ENCODE assay signal across 23 mouse cellular contexts in genomic region chr5:125195142-125195541, GRCm38 (mm10). TPM values are rescaled to one million over a fixed set of nuclear protein-coding genes. Genes with fewer than 3 reads are reported as not detected.
DNase-seq lines count a peak whose midpoint lies in the region; ATAC-seq and TF ChIP-seq lines count a peak whose summit lies in the region.
"Had no signal": no experiment of that assay in that cellular context is flagged by ENCODE, and none has a peak within 500 bp of the region (broad histone marks: within the 10 kb centered on the region; RNA-seq: fewer than 3 reads in every experiment).

No protein-coding gene starts in this region.

- H3K4me1 ChIP-seq in forebrain, embryonic 13.5 days = peaks cover 13% of the 10 kb centered on the region
- peaks cover 10% of the 10 kb centered on the region for H3K4me1 ChIP-seq in forebrain, embryonic 12.5 days
- H3K4me1 ChIP-seq in ES-Bruce4 (ENCODE audit: control insufficient read depth, insufficient read depth, low read length) = peaks cover 14% of the 10 kb centered on the region
- H3K4me1 ChIP-seq in stomach, embryonic 16.5 days (ENCODE audit: control insufficient read depth, insufficient read depth, low read length) = 0 out of 2 replicates have a peak, but pooled peaks cover 5% of the 10 kb centered on the region
- H3K4me1 ChIP-seq: liver, embryonic 12.5 days had no signal

- no peak overlapping the region for H3K27ac ChIP-seq in forebrain, embryonic 13.5 days
- no peak overlapping the region for H3K27ac ChIP-seq in forebrain, embryonic 12.5 days
- H3K27ac ChIP-seq in left cerebral cortex, adult 2 months = no peak overlapping the region
- 0 out of 2 replicates have a peak overlapping the region, but pooled peaks have one; percentile 30 for H3K27ac ChIP-seq in ES-Bruce4 (ENCODE audit: insufficient read depth, low read length)
- peak overlapping the region; percentile 46; the same call in 1 of the 2 replicates for H3K27ac ChIP-seq in stomach, embryonic 16.5 days (ENCODE audit: low read length)
- H3K27ac ChIP-seq: forebrain, embryonic 10.5 days; heart, embryonic 10.5 days; layer of hippocampus, adult 2 months; limb, embryonic 13.5 days; liver, embryonic 12.5 days; midbrain, embryonic 10.5 days had no signal

- TF ChIP-seq CTCF in left cerebral cortex, adult 2 months (IDR thresholded peaks at IDR 0.05) = no peak
- TF ChIP-seq CTCF in ES-Bruce4 (IDR thresholded peaks at IDR 0.05; ENCODE audit: low read depth, low read length) = no peak

- H3K36me3 ChIP-seq in forebrain, embryonic 13.5 days (ENCODE audit: poor library complexity, severe bottlenecking) = no peaks in the 10 kb centered on the region
- H3K36me3 ChIP-seq in forebrain, embryonic 12.5 days (replicated peaks) = no peaks in the 10 kb centered on the region
- H3K36me3 ChIP-seq in ES-Bruce4 (ENCODE audit: control insufficient read depth, insufficient read depth, low read length, poor library complexity, severe bottlenecking) = no peaks in the 10 kb centered on the region
- no peaks in the 10 kb centered on the region for H3K36me3 ChIP-seq in stomach, embryonic 16.5 days (ENCODE audit: control insufficient read depth, insufficient read depth, low read length)
- H3K36me3 ChIP-seq: forebrain, embryonic 10.5 days; heart, embryonic 10.5 days; limb, embryonic 13.5 days; liver, embryonic 12.5 days; midbrain, embryonic 10.5 days had no signal

- 59% methylated on average over 3 of the region's 3 CpGs for WGBS in forebrain, embryonic 13.5 days
- WGBS in forebrain, embryonic 12.5 days = 64% methylated on average over 3 of the region's 3 CpGs
- 49% methylated on average over 3 of the region's 3 CpGs for WGBS in stomach, embryonic 16.5 days

- intact Hi-C loops in left cerebral cortex, postnatal 4 days (cut with DNase I) = no loop called here
- intact Hi-C loops in left cerebral cortex, adult 2 months (cut with DNase I) = no loop called here

- H3K9ac ChIP-seq in forebrain, embryonic 13.5 days = no peak overlapping the region
- H3K9ac ChIP-seq in forebrain, embryonic 12.5 days = no peak overlapping the region
- H3K9ac ChIP-seq in ES-Bruce4 (ENCODE audit: low read depth, poor library complexity, severe bottlenecking) = no peak overlapping the region
- no peak overlapping the region for H3K9ac ChIP-seq in stomach, embryonic 16.5 days (ENCODE audit: low read length)
- H3K9ac ChIP-seq: limb, embryonic 13.5 days; liver, embryonic 12.5 days had no signal

- H3K4me2 ChIP-seq in forebrain, embryonic 13.5 days = no peak overlapping the region
- H3K4me2 ChIP-seq in forebrain, embryonic 12.5 days = no peak overlapping the region
- no peak overlapping the region for H3K4me2 ChIP-seq in stomach, embryonic 16.5 days (ENCODE audit: low read depth, low read length)
- H3K4me2 ChIP-seq: limb, embryonic 13.5 days; liver, embryonic 12.5 days had no signal

- peak; percentile 83 for TF ChIP-seq EP300 in ES-Bruce4 (IDR thresholded peaks at IDR 0.05; ENCODE audit: insufficient read depth, low read depth, low read length)

- peak; percentile 72 for DNase-seq in left cerebral cortex, postnatal 4 days
- no peak for DNase-seq in left cerebral cortex, adult 2 months (ENCODE audit: extremely low spot score in 1 of 2, low spot score in 2 of 2)
- no peak for DNase-seq in thymus, postnatal 25 days
- DNase-seq: adrenal gland, postnatal 10 days; cerebellum, adult 2 months; gastrocnemius, postnatal 10 days; kidney, adult 8-10 months; kidney, postnatal 25 days; layer of hippocampus, postnatal 36 days; lung, adult 18-20 months; lung, postnatal 10 days; right cerebral cortex, postnatal 25 days; spleen, adult 18-20 months had no signal

- no peaks in the 10 kb centered on the region for H3K27me3 ChIP-seq in forebrain, embryonic 13.5 days
- H3K27me3 ChIP-seq in forebrain, embryonic 12.5 days = peaks cover 7% of the 10 kb centered on the region; the same call in 1 of the 2 replicates
- H3K27me3 ChIP-seq in ES-Bruce4 (ENCODE audit: control insufficient read depth, insufficient read depth, low read length, poor library complexity, severe bottlenecking) = no peaks in the 10 kb centered on the region
- no peaks in the 10 kb centered on the region for H3K27me3 ChIP-seq in stomach, embryonic 16.5 days (ENCODE audit: control insufficient read depth, insufficient read depth, low read length)
- H3K27me3 ChIP-seq: limb, embryonic 13.5 days had no signal

- 0 out of 2 replicates have a peak, but pooled peaks have one; percentile 21 for ATAC-seq in forebrain, embryonic 13.5 days
- ATAC-seq in forebrain, embryonic 12.5 days (ENCODE audit: low FRiP score) = no peak
- no peak for ATAC-seq in stomach, embryonic 16.5 days (ENCODE audit: insufficient read depth, low FRiP score)
- ATAC-seq: liver, embryonic 12.5 days had no signal

- H3K4me3 ChIP-seq in forebrain, embryonic 13.5 days = no peak overlapping the region
- no peak overlapping the region for H3K4me3 ChIP-seq in forebrain, embryonic 12.5 days (replicated peaks)
- no peak overlapping the region for H3K4me3 ChIP-seq in left cerebral cortex, adult 2 months
- H3K4me3 ChIP-seq in ES-Bruce4 (ENCODE audit: low read depth, low read length) = no peak overlapping the region
- no peak overlapping the region for H3K4me3 ChIP-seq in stomach, embryonic 16.5 days (replicated peaks; ENCODE audit: low read length)
- H3K4me3 ChIP-seq: forebrain, embryonic 10.5 days; heart, embryonic 10.5 days; layer of hippocampus, adult 2 months; limb, embryonic 13.5 days; liver, embryonic 12.5 days; midbrain, embryonic 10.5 days had no signal

- H3K9me3 ChIP-seq in forebrain, embryonic 13.5 days (replicated peaks) = peaks cover 4% of the 10 kb centered on the region; the same call in 1 of the 2 replicates
- H3K9me3 ChIP-seq in forebrain, embryonic 12.5 days = no peaks in the 10 kb centered on the region
- H3K9me3 ChIP-seq in ES-Bruce4 (replicated peaks; ENCODE audit: control insufficient read depth, insufficient read depth, low read length, poor library complexity, severe bottlenecking) = no peaks in the 10 kb centered on the region
- H3K9me3 ChIP-seq in stomach, embryonic 16.5 days (replicated peaks; ENCODE audit: control insufficient read depth, low read length) = no peaks in the 10 kb centered on the region
- H3K9me3 ChIP-seq: forebrain, embryonic 10.5 days; heart, embryonic 10.5 days; limb, embryonic 13.5 days; liver, embryonic 12.5 days; midbrain, embryonic 10.5 days had no signal

- TF ChIP-seq POLR2A in ES-Bruce4 (IDR thresholded peaks at IDR 0.05; ENCODE audit: insufficient read depth, low read length) = no peak

RNA-seq across cellular contexts. Expression of gene Ncor2, which starts 16.1 kb away (rescaled TPM):
- polyA plus RNA-seq in forebrain, embryonic 13.5 days (2015; fragmentation: Nextera tagmentation; extraction: Ambion mirVana) = 25.6 and 27.3 TPM in 2 replicates
- polyA plus RNA-seq in forebrain, embryonic 12.5 days (2016; fragmentation: Nextera tagmentation; extraction: Ambion mirVana) = 26.0 and 27.0 TPM in 2 replicates
- total RNA-seq in left cerebral cortex, postnatal 4 days (2021) = 100 to 1,000 TPM; 110 to 115 TPM
- 100 to 1,000 TPM; 228 to 270 TPM for total RNA-seq in left cerebral cortex, adult 2 months (2021)
- polyA plus RNA-seq in ES-Bruce4 (2011; ENCODE audit: insufficient read depth, insufficient read length, low read depth, missing spikeins) = 57.5 and 62.9 TPM in 2 replicates
- 21.4 and 24.6 TPM in 2 replicates for polyA plus RNA-seq in stomach, embryonic 16.5 days (2015; fragmentation: Nextera tagmentation; extraction: Ambion mirVana)

Comparison
In these comparisons a context has a peak if more than half of its experiments do, and no peak if none do; other contexts are left out.
1. H3K27ac ChIP-seq: peak in ES-Bruce4 (single experiment) and stomach, embryonic 16.5 days (single experiment); none in forebrain, embryonic 13.5 days (single experiment), forebrain, embryonic 12.5 days (single experiment) and left cerebral cortex, adult 2 months (single experiment).